Mouse (Mus musculus) cerebellum, postnatal 25 days (tissue): ENCODE results near the gene Ehd4.

Source experiments
- DNase-seq, 2 experiments: peaks; one replicate each; pipeline ENCODE4 v3.0.0; 2021; ENCODE audit warnings: mixed read lengths in 2 of 2

Ehd4 gene

DNA sequence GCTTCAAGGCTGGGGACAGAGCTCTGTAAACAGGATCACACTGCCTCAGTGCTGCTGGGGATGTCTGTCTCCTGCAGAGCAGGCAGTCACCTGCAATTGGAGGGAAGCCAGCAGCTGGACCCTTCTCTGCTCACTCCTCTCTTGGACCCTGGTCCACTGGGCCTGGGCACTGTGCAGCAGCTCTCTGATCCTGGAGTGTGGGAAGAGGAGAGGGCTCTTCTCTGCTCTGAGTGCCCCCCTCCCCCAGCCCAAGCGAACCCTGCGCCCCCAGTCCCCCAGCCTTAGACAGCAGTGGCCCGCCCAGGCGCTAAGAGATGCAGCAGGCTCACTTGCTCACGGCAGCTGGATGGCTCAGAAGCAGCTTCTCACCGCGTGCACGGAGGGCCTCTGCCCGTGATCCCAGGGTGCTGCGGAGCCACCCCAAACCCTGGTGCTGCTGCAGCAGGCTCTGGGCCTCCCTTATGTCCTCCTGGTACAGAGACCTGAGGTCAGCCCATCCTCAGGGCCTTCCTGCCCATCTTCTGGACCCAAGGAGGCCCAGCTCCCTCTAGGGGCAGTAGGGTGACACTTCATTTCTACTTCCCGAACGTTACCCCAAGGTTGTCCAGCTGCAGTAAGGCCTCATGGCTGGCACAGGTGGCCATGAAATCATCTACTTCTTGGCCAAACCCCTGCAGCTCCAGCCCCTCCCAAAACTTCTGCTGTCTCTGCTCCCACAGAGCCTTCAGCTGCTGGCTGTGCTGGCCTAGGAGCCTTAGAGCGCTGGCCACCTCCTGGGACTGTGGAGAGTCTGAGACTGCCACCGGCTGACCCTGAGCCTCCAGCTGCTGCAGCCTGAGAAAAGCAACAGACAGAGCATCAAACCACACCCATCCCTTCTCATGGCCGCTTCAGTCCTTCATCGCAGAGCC lies 85.6 kb downstream of the Ehd4 start:
- DNase-seq = peak; percentile 57 to 69

DNA sequence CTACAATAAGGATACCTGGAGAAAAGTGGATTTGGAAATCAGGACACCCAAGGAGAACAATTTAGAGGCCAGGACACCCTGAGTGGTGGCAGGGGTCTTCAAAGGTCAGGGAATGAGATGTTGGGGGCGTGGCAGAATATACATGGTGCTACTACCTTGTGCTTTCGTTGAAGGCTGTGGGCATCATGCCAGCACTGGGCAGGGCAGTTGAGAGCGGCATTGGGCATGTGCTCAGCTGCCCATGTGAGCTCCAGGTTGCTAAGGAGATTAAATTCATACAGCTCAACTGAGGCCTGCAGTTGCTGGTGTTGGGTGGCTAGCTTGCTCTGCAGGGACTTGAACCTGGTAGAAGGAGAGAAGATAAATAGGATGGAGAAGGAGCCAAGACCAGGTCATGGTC lies 88.2 kb downstream of the Ehd4 start:
- peak in 1 of 2 experiments; percentile 29 for DNase-seq

DNA sequence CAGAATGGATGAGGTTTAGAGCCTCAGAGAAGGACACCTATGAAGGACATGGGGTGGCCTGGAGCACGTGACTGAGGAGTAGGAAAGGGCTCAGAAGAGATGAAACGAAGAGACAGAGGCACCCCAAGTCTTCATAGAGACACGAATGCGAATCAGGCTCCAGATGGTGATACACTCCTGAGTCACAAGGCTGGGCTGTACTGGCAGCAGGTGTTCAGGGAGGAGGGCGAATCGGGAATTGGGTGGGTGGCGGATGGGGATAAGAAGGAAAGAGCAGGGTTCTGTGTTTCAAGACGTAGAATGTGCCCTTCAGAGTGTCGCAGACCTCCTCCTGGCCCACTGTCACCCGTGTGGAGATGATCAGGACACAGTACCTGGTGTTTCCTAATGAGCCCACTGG lies 89.2 kb downstream of the Ehd4 start:
- DNase-seq = no peak

DNA sequence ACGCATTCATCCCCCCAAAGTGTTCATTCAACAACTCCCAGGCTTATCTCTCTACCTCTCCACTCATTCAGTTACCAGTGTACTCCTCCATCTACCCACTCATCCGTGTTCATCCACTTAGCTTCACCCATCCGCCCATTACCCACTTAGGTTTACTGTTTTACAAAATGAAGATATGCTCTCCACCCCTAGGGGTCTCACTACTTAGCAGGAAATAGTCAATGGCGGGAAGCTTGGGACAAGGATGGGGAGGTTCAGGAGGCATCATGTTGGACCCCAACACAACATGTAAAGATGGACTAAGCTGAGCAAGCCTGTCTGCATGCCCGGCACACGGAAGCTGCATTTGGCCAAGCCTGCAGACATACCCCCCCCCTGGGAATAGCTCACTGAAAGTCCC lies 89.8 kb downstream of the Ehd4 start:
- DNase-seq = no peak

DNA sequence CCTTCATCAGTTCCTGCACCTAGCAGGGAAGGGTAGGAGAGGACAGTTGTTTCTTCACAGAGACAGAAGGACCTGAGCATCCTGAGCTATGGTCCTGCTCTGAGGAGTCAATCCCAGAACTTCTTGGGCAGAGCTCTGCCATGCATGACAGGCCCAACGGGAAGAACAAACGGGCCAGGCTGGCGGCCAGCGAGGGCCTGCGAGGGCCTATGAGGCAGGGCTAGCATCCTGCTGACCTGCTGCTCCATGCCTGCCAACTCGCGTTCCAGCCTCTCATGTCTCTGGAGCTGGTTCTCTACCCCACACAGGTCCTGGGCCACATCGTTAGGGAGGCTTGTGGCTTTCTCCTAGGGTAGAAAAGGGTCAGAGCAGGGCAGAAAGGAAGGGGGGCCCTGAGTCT lies 92.2 kb downstream of the Ehd4 start:
- DNase-seq = peak; percentile 35 to 61

DNA sequence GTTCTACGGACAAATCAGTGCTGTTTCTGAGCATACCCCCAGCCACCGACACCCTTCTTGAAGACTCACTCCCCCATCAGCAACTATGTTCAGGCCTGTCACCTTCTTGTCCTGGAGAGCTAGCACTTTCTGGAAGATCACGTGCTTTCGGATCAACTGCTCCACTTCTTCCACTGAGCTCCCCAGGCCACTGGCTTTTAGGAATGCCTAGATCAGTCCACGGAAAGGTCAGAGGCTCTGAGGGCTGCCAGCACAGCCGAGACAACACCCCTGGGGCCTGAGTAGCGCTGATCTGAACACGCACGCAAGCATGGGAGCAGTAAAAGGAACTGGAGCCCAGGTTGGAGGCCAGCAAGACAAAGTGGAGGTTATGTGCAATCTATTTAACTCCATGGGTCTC lies 93.8 kb downstream of the Ehd4 start:
- DNase-seq = no peak

DNA sequence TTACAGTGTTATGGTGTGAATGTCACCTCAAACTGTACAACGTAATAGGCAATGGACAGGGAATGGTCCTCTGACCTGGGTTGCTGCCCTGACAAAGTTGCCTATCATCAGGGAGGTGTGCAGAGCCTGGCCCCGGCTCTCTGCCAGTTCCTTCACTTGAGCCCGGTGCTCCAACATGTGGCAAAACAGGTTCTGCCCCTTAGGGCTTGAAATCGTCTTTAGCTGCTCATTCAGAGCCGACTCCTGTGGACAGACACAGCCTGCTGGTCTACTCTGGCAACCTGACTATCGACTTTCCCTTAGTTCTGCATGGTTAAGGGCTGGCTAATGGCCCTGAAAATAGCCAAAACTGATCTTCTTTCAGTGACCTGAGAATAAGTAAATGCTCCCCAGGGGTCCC lies 94.2 kb downstream of the Ehd4 start:
- no peak for DNase-seq

DNA sequence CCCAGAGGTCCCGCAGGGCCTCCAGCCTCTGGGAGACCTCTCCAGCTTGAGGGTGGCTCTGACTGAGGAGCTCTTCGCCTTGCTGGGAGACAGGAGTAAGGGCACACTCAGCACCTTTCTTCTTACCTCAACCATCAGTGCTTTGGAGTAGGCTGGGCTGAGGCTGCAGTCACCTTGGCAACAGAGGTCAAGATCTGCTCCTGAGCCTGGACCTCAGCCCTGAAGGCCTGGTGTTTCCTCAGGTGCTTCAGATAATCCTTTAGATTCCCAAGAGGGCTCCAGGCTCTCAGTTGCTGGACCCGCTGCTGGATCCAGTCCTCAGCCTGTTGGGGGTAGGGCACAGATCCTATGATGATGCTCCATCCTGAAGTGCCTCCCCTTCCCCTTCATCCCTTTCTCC lies 94.9 kb downstream of the Ehd4 start:
- DNase-seq = no peak

DNA sequence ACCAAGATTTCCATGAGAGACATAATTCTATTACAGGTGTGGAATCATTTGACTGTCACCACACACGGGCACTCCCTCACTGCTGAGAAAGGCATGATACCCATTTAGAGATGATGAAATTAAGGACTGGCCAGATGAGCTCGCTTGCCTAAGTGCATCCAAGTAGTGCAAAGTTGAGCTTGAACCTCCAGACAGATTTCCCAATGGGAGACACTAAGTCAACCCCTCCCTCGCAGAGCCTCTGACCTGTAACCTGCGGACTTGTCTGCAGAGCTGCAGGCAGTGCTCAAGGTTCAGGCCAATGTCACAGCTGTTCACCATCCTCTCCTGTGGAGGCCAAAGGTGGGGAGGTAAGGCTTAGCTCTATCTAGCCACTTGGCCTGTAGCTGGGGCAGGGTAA lies 95.6 kb downstream of the Ehd4 start:
- DNase-seq = no peak

DNA sequence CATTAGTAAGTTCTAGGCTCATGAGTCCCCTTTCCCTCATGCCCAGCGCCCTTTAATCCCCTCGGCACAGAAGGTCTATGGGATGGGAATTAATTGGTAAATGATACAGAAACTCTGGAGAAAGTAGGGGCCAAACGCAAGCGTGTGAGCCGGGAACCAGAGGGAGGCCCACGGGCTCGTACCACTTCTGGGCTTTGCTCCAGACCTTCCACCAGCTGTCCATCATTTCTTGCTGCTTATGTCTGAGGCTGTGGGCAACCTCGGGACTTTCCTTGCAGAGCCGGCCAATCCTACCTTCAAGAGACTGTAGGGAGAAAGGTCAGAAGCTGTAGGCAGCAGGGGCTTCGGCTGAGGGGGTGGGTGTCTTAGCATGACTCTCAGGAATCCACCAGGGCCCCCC lies 98.5 kb downstream of the Ehd4 start:
- no peak for DNase-seq

DNA sequence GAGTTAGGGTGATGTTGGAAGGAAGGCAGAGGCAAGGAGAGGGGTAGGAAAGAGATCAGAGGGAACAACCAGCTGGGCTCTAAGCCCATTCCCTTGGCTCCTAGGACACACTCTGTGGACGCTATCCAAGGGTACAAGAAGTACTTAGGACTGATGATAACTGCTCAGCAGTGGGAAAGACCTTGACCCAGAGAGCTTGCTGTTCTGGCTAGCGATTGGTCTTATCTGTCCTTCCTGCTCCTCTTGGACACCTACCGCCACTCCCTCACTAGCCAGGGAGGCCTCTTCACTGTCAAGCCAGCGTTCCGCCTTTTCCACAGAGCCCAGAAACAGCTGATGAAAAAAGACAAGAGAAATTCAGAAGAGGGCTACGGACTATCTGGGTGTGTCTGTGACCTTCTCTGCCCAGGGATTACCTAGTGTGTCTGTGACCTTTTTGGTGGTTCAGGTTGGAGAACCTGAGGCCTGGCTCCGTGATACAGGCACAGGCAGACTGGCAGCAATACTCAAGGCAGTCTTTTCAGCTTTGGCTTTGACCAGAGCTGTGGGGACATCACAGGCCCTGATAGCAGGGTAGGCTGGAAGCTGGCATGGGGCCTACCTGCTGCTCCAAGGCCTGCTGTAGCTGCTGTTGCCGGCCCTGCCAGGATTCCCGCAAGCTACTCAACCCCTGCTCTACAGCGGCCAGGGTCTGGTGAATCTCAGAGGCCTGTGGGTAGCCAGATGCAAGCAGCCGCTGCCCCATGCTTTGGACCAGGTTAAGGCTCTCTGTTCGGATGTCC lies 99.4 kb downstream of the Ehd4 start:
- no peak for DNase-seq

DNA sequence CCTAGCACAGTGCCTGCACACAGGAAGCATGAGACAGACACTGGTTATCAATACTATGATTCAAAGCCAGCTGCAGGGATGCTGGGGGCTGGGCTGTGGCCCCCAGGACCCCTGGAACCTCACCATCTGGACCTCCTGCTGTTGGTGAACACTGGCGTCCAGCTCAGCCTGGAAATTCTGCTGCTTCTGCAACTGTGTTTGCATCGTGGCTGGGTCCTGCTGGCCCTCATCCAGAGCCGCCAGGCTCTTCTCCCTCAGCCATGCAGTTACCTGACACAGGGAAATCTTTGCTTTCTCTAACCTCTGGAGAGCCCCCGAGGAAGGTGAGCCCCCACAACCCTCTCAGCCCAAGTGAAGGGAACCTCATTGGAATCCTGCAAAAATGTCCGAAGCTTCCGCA lies 103.0 kb downstream of the Ehd4 start:
- no peak for DNase-seq

DNA sequence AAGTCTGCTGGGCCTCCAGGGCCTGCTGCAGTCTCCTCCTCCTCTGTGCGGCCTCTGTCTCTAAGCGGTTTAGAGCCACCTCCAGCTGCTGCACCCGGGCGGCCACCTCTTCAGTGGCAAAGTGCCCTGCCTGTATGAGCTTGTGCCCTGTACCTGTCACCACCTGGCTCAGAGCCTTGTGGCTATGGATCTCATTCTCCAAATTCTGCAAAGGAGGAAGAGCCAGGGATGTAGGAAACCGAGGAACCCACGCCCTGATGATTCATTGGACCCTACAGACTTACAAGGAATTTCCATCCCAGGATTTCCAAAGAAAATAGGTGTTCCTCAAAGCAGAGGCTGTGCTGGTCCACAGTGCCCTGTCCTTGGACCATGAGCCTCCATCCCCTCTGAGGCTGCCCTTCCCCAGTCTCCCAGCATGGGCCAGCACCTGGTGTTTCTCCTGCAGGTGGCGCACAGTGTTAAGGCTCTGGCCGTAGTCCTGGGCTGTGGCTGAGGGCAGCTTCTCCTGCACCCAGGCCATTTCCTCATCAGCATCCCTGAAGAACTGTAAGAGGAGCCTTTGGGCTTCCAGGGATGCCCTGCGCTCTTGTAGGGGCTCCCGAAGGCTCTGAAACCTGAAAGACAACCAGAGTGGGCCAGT lies 104.7 kb downstream of the Ehd4 start:
- peak; percentile 47 to 69 for DNase-seq

DNA sequence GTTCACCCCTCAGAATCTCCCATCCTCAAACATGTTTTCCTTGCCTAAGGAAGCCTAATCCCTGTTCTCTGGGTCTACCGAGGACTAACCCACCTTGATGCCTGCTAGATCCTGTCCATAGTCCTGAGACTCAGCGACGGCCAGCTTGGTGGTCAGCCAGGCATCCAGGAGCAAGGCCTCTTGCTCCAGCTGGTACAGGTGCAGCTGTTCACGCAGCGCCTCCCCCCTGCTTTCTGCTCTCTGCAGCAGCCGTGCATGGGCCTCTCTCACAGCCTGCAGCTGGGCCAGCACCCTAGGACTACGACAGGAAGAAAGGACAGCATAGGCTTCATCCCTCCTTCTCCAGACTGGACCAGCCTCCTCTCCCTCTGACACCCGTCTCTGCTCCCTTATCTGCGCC lies 106.2 kb downstream of the Ehd4 start:
- no peak for DNase-seq

DNA sequence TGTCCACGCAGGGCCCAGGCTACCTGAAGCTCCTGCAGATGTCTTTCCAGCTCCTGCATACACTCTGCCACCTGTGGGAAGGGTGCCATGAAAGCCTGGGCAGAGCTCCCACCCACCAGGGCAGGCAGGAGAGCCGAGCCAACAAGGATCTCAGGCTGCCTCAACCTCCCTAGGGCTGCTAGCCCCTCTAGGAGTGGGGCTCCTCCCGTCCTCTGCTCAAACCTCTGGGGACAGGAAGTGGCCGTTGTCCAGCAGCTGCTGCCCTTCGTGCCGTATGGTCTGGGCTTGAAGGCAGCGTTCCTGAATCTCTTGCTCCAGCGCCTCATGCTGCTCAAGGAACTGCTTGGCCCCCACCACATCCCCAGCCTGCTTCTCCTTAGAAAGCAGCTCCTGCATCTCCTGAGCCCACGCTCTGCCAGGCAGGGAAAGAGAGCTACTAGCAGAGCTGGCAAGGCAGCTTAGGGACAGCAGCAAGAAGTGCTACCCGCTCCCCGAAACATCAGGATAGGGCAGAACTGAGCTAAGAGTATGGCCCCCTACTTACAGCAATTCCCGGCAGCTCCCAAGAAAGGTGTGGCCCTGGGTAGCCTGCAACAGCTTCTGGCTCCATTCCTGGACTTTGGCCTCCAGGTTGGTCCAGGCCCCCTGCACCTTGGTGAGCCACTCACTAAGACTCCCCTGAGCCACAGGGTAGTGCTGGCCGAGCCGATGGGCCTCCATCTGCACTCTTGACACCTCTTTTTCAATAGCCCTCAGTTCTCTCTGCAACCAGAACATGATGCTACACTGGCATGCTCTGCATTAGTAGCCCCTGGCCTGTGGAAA lies 107.7 kb downstream of the Ehd4 start:
- DNase-seq = no peak

DNA sequence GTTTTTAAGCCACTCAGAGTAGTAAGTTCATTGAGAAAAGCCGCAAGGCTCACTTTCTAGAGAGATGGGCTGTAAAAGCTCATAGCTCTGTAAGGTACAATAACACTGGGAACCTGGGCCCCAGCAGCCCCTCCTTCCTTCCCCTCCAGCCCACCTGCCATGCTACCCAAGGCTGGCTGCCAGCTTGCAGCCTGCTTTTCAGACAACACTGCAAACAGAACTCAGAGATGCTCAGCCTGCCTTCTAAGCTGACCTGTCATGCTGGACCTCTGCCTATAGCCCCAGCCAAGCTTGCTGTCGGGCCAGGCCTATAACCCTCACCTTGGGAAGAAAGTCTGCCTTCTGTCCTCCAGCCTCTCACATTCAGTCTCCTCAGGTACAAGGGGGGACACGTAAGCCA lies 109.7 kb downstream of the Ehd4 start:
- peak in 1 of 2 experiments; percentile 32 for DNase-seq

DNA sequence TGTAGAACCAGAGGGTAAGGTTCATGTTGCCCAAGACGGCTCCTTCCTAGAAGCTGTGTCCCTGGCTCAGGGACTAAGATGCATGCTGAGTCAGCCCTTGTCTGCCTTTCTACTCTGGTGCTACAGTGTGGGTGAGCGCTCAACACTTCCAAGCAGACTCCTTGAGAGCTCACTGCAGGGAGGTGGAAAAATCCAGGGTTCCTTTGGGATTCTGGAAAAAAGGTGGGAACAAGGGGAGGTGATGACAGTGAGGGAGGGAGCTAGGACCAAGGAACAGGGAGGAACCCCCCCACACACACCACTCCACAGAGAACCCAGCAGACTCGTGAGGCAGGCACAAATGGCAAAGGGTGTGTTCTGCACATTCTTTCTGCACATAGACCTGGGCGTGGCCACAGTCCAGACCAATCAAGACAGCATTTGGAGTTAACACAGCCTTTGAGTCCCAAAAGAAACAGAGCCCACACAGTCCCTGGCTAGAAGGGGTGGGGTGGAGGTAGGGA lies 110.3 kb downstream of the Ehd4 start:
- DNase-seq = no peak

DNA sequence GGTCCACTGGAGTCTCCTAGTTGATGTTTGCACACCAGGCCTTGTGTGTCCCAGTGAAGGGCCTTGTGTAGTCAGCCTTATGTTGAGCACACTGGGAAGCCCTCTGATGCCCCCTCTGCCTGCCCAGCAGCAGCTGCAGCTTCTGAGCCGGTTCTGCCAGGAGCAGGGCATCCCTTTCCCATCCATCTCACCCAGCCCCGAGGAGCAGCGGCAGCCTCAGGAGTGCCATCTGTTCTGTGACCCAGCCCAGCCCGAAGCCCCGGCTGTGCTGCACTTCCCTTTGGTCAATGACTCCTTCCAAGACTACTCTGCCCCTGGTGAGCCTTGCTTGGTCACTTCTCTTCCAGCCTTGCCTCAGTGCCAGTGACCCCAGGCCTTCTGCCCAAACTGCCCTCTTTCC lies 113.4 kb downstream of the Ehd4 start:
- peak; percentile 58 to 64 for DNase-seq
